Mouse (Mus musculus): ENCODE measurements around the gene Epx. TPM values are rescaled to one million over a fixed set of nuclear protein-coding genes. Genes with fewer than 3 reads are reported as not detected.

The Epx gene
- polyA plus RNA-seq (2015; fragmentation: Nextera tagmentation; extraction: Ambion mirVana), result 0.06 and 0.11 TPM in 2 replicates

GRCm38 (mm10) chr11:87875436-87875835, at the start of gene Epx:
Gene Epx, minus strand, starts transcription at chr11:87875536.
- 83% methylated on average over 6 of the region's 6 CpGs for WGBS
- H3K4me3 ChIP-seq (ENCODE audit: low read length), result no peak within 1 kb of the TSS
- H3K9ac ChIP-seq (ENCODE audit: low read depth, low read length), result no peak within 1 kb of the TSS
- H3K9me3 ChIP-seq (ENCODE audit: control insufficient read depth, low read length), result no peaks in the 10 kb centered on the region
- no peak within 1 kb of the TSS for H3K4me2 ChIP-seq (ENCODE audit: low read depth, low read length)
- ATAC-seq, result no peak
- H3K4me1 ChIP-seq (ENCODE audit: control insufficient read depth, insufficient read depth, low read length), result no peaks in the 10 kb centered on the region
- H3K27ac ChIP-seq (ENCODE audit: low read length), result no peak within 1 kb of the TSS
- no peaks in the 10 kb centered on the region for H3K27me3 ChIP-seq (replicated peaks; ENCODE audit: control insufficient read depth, insufficient read depth, low read length)
- H3K36me3 ChIP-seq (ENCODE audit: control insufficient read depth, insufficient read depth, low read length), result no peaks in the 10 kb centered on the region

- ATAC-seq, result no peak
- no peaks in the 10 kb centered on the region for H3K27me3 ChIP-seq (replicated peaks; ENCODE audit: control insufficient read depth, insufficient read depth, low read length)
- no peak within 1 kb of the TSS for H3K9ac ChIP-seq (ENCODE audit: low read depth, low read length)
- H3K27ac ChIP-seq (ENCODE audit: low read length), result no peak within 1 kb of the TSS
- no peaks in the 10 kb centered on the region for H3K36me3 ChIP-seq (ENCODE audit: control insufficient read depth, insufficient read depth, low read length)
- H3K9me3 ChIP-seq (ENCODE audit: control insufficient read depth, low read length), result no peaks in the 10 kb centered on the region
- no peak within 1 kb of the TSS for H3K4me2 ChIP-seq (ENCODE audit: low read depth, low read length)
- 32% methylated on average over 5 of the region's 5 CpGs for WGBS
- no peaks in the 10 kb centered on the region for H3K4me1 ChIP-seq (ENCODE audit: control insufficient read depth, insufficient read depth, low read length)
- H3K4me3 ChIP-seq (ENCODE audit: low read length), result no peak within 1 kb of the TSS
Observed at GRCm38 (mm10) chr11:87920966-87921365, 45.6 kb upstream of the Epx start, which contains the start of gene Olfr464. Gene Olfr464, minus strand, starts transcription at chr11:87920967.

DNA sequence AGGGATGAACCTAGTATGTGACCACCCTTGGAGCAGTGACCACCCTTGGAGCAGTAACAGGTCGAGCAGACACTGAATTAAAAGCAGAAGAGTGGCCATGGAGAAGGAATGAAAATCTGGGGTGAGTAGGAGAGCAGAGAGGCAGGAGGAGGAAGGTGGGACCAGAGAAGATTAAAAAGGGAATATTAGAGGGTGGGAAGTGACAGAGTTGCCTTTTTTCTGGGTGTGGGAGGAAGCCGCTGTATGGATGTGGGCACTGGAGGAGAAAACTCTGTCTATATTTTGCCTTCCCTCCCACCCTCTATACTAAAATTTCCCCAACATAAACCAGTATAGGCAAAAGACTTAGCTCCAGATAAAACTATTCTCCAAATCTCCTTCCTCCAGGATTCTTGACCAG, 45.0 kb upstream of the Epx start:
- H3K4me1 ChIP-seq (ENCODE audit: control insufficient read depth, insufficient read depth, low read length), result no peaks in the 10 kb centered on the region
- no peaks in the 10 kb centered on the region for H3K36me3 ChIP-seq (ENCODE audit: control insufficient read depth, insufficient read depth, low read length)
- H3K27ac ChIP-seq (ENCODE audit: low read length), result no peak overlapping the region
- no peak overlapping the region for H3K4me3 ChIP-seq (ENCODE audit: low read length)
- H3K4me2 ChIP-seq (ENCODE audit: low read depth, low read length), result no peak overlapping the region
- H3K9me3 ChIP-seq (ENCODE audit: control insufficient read depth, low read length), result no peaks in the 10 kb centered on the region
- H3K9ac ChIP-seq (ENCODE audit: low read depth, low read length), result no peak overlapping the region
- no peaks in the 10 kb centered on the region for H3K27me3 ChIP-seq (replicated peaks; ENCODE audit: control insufficient read depth, insufficient read depth, low read length)
- no peak for ATAC-seq
- WGBS, result 70% methylated on average over 2 of the region's 2 CpGs

DNA sequence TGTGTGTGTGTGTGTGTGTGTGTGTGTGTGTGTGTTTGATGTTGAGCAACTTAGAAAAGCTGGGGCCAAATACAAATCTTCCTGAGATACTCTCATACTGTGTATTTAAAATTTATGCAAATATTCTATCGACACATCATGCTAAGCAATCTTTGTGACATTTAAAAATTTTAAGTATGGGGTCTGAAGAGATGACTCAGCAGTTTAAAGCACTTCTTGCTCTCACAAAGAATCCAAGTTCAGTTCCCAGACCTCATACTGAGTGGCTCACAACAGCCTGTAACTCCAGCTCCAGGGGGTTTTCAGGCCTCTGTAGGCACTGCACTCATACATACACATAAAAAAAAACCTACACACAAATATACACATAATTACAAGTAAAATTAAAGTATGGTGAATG, 40.7 kb upstream of the Epx start:
- H3K27me3 ChIP-seq (replicated peaks; ENCODE audit: control insufficient read depth, insufficient read depth, low read length), result no peaks in the 10 kb centered on the region
- no peaks in the 10 kb centered on the region for H3K9me3 ChIP-seq (ENCODE audit: control insufficient read depth, low read length)
- WGBS, result 83% methylated on average over 1 of the region's 1 CpGs
- no peak for ATAC-seq
- H3K36me3 ChIP-seq (ENCODE audit: control insufficient read depth, insufficient read depth, low read length), result no peaks in the 10 kb centered on the region
- no peak overlapping the region for H3K4me2 ChIP-seq (ENCODE audit: low read depth, low read length)
- H3K4me3 ChIP-seq (ENCODE audit: low read length), result no peak overlapping the region
- H3K27ac ChIP-seq (ENCODE audit: low read length), result no peak overlapping the region
- H3K4me1 ChIP-seq (ENCODE audit: control insufficient read depth, insufficient read depth, low read length), result no peaks in the 10 kb centered on the region
- no peak overlapping the region for H3K9ac ChIP-seq (ENCODE audit: low read depth, low read length)

- Histone ChIP-seq H3K9ac (ENCODE audit: low read depth, low read length) (no peak overlapping the region), H3K4me2 (ENCODE audit: low read depth, low read length) (no peak overlapping the region), H3K4me1 (ENCODE audit: control insufficient read depth, insufficient read depth, low read length) (no peaks in the 10 kb centered on the region), H3K36me3 (ENCODE audit: control insufficient read depth, insufficient read depth, low read length) (no peaks in the 10 kb centered on the region), H3K27ac (ENCODE audit: low read length) (no peak overlapping the region), H3K4me3 (ENCODE audit: low read length) (no peak overlapping the region), H3K27me3 (replicated peaks; ENCODE audit: control insufficient read depth, insufficient read depth, low read length) (no peaks in the 10 kb centered on the region), H3K9me3 (ENCODE audit: control insufficient read depth, low read length) (no peaks in the 10 kb centered on the region)
- no peak for ATAC-seq
- WGBS, result 68% methylated on average over 3 of the region's 3 CpGs
Observed at GRCm38 (mm10) chr11:87904331-87904730, 29.0 kb upstream of the Epx start.

GRCm38 (mm10) chr11:87897287-87897686, 22.0 kb upstream of the Epx start, which contains the start of gene Olfr463:
Gene Olfr463, minus strand, starts transcription at chr11:87897387.
- Histone ChIP-seq H3K4me3 (ENCODE audit: low read length) (no peak within 1 kb of the TSS), H3K9ac (ENCODE audit: low read depth, low read length) (no peak within 1 kb of the TSS), H3K27ac (ENCODE audit: low read length) (no peak within 1 kb of the TSS), H3K4me2 (ENCODE audit: low read depth, low read length) (no peak within 1 kb of the TSS), H3K4me1 (ENCODE audit: control insufficient read depth, insufficient read depth, low read length) (no peaks in the 10 kb centered on the region), H3K27me3 (replicated peaks; ENCODE audit: control insufficient read depth, insufficient read depth, low read length) (no peaks in the 10 kb centered on the region), H3K9me3 (ENCODE audit: control insufficient read depth, low read length) (no peaks in the 10 kb centered on the region), H3K36me3 (ENCODE audit: control insufficient read depth, insufficient read depth, low read length) (no peaks in the 10 kb centered on the region)
- ATAC-seq, result no peak

- H3K9me3 ChIP-seq (ENCODE audit: control insufficient read depth, low read length), result no peaks in the 10 kb centered on the region
Observed at GRCm38 (mm10) chr11:87892168-87892567, 16.8 kb upstream of the Epx start, which contains the start of gene Olfr462. Gene Olfr462, minus strand, starts transcription at chr11:87892268.

DNA sequence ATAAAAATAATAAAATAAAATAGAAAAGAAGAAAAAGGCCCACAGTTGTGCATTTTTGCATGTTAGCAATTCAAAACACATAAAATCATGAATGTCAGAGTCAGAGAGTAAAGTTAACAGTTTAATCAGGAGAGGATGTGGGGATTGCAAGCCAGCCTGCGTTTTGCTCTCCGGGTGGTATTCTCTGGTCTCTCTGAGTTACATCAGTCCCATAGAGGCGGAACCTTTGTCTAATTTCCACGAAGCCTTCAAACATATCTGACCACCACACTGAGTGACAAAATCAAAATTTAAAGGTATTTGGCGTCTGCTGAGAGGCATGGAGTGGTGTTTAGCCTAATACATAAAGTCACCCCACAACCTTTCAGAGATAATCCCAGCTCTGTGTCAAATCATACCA, 9.5 kb upstream of the Epx start:
- WGBS, result 77% methylated on average over 5 of the region's 5 CpGs
- H3K4me2 ChIP-seq (ENCODE audit: low read depth, low read length), result no peak overlapping the region
- no peak for ATAC-seq

More at GRCm38 (mm10) chr11:87892168-87892567, 16.8 kb upstream of the Epx start, which contains the start of gene Olfr462:
- H3K4me3 ChIP-seq (ENCODE audit: low read length), result no peak within 1 kb of the TSS
- no peaks in the 10 kb centered on the region for H3K27me3 ChIP-seq (replicated peaks; ENCODE audit: control insufficient read depth, insufficient read depth, low read length)
- no peak within 1 kb of the TSS for H3K27ac ChIP-seq (ENCODE audit: low read length)
- no peaks in the 10 kb centered on the region for H3K4me1 ChIP-seq (ENCODE audit: control insufficient read depth, insufficient read depth, low read length)
- 90% methylated on average over 6 of the region's 6 CpGs for WGBS
- ATAC-seq, result no peak
- no peak within 1 kb of the TSS for H3K4me2 ChIP-seq (ENCODE audit: low read depth, low read length)
- no peaks in the 10 kb centered on the region for H3K36me3 ChIP-seq (ENCODE audit: control insufficient read depth, insufficient read depth, low read length)
- no peak within 1 kb of the TSS for H3K9ac ChIP-seq (ENCODE audit: low read depth, low read length)

GRCm38 (mm10) chr11:87883493-87883892, 8.2 kb upstream of the Epx start:
- WGBS, result 40% methylated on average over 5 of the region's 5 CpGs
- no peak for ATAC-seq
- no peak overlapping the region for H3K4me3 ChIP-seq (ENCODE audit: low read length)
- H3K36me3 ChIP-seq (ENCODE audit: control insufficient read depth, insufficient read depth, low read length), result no peaks in the 10 kb centered on the region
- H3K27me3 ChIP-seq (replicated peaks; ENCODE audit: control insufficient read depth, insufficient read depth, low read length), result no peaks in the 10 kb centered on the region
- no peak overlapping the region for H3K27ac ChIP-seq (ENCODE audit: low read length)
- no peak overlapping the region for H3K4me2 ChIP-seq (ENCODE audit: low read depth, low read length)
- no peak overlapping the region for H3K9ac ChIP-seq (ENCODE audit: low read depth, low read length)
- H3K4me1 ChIP-seq (ENCODE audit: control insufficient read depth, insufficient read depth, low read length), result no peaks in the 10 kb centered on the region
- H3K9me3 ChIP-seq (ENCODE audit: control insufficient read depth, low read length), result no peaks in the 10 kb centered on the region

More for the DNA sequence above, 9.5 kb upstream of the Epx start:
- Histone ChIP-seq H3K36me3 (ENCODE audit: control insufficient read depth, insufficient read depth, low read length) (no peaks in the 10 kb centered on the region), H3K27ac (ENCODE audit: low read length) (no peak overlapping the region), H3K27me3 (replicated peaks; ENCODE audit: control insufficient read depth, insufficient read depth, low read length) (no peaks in the 10 kb centered on the region), H3K4me3 (ENCODE audit: low read length) (no peak overlapping the region), H3K9me3 (ENCODE audit: control insufficient read depth, low read length) (no peaks in the 10 kb centered on the region), H3K9ac (ENCODE audit: low read depth, low read length) (no peak overlapping the region), H3K4me1 (ENCODE audit: control insufficient read depth, insufficient read depth, low read length) (no peaks in the 10 kb centered on the region)

GRCm38 (mm10) chr11:87881714-87882113, 6.4 kb upstream of the Epx start:
- H3K27me3 ChIP-seq (replicated peaks; ENCODE audit: control insufficient read depth, insufficient read depth, low read length), result no peaks in the 10 kb centered on the region
- H3K4me2 ChIP-seq (ENCODE audit: low read depth, low read length), result no peak overlapping the region
- no peaks in the 10 kb centered on the region for H3K9me3 ChIP-seq (ENCODE audit: control insufficient read depth, low read length)
- 73% methylated on average over 4 of the region's 4 CpGs for WGBS
- ATAC-seq, result no peak
- H3K4me3 ChIP-seq (ENCODE audit: low read length), result no peak overlapping the region
- no peak overlapping the region for H3K27ac ChIP-seq (ENCODE audit: low read length)
- no peak overlapping the region for H3K9ac ChIP-seq (ENCODE audit: low read depth, low read length)
- H3K36me3 ChIP-seq (ENCODE audit: control insufficient read depth, insufficient read depth, low read length), result no peaks in the 10 kb centered on the region
- no peaks in the 10 kb centered on the region for H3K4me1 ChIP-seq (ENCODE audit: control insufficient read depth, insufficient read depth, low read length)
